Mouse (Mus musculus) mammary gland, adult 2 months (tissue): ENCODE measurements around the gene Ggnbp2. TPM values are rescaled to one million over a fixed set of nuclear protein-coding genes. Genes with fewer than 3 reads are reported as not detected.

ENCODE experiments used
- polyA plus RNA-seq: library from polyadenylated mRNA; depleted of rRNA; stranded (reverse); fragments of >200 nt; gene quantifications from 2 replicates; pipeline ENCODE4 v1.2.3, GENCODE M21; 2012; ENCODE audit warnings: low replicate concordance; rRNA removed

Ggnbp2 gene
- 13.7 and 23.7 TPM in 2 replicates for polyA plus RNA-seq

DNA sequence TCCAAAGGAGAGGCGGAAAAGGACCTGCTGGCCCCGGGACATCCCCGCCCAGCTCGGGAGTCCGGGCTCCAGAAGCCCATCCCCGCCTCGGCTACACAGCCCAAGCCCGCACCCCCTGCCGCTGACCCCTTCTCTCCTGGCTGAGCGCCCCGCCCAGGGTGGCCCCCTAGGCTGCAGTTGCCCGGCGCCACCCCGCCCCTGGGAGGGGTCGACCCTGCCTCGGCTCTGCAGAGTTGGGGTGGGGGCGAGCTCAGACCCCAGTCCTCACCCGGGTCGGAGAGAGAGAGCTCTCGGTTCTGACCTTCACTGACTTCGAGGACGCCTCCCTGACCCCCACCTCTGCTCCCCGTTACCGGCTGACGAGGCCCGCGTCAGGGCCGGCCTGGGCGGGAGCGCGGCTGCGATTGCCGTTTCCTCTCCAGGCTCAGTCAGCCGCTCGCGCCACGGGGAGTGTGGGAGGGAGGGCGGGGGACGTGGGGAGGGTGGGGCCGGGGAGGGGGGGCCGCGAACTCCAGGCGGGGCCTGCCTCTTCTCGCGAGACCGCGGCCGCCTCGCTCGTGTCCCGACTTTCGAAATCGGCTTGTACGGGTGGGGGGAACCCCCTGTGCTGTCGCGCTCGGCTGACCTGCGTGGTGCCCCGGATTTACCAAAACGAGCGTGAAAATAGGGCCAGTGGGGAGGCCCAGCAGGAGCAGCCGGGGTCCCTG is at the start of gene Ggnbp2:
Gene Ggnbp2 (minus strand): TSS at position 481 of the 707 bp plus-strand sequence.

DNA sequence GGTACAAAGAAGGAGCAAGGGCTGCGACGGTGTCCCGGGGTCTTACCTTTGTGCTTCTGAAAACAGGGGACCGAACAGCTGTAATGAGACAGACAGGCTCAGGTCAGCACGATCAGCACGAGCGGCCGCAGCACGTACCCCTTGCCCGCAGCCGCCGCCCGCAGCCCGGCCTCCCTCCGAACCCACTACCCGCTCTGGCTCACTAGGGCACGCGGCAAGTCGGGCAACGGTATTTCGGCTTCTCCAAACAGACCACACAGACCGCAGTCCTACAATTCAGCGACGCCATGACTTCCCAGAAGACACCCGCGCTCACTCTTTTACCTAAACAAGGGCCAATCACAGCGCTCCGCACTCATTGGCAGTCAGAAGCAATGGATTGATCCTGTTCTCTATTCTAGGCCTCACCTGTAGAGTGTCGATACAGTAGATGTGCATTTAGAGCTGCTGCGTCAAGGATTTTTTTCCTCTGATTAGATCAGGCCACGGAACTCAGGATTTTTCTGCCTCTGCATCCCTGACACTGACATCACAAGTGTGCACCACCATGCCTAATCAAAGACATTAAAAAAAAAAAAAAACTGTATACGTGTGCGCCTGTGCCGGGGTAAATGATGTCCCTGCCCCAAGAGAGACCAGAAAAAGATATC is 45.6 kb upstream of the Ggnbp2 start, which contains the start of gene Znhit3:
Gene Znhit3 (minus strand): TSS at position 314 of the 650 bp plus-strand sequence.

GRCm38 (mm10) chr11:84879772-84880464 is 9.3 kb upstream of the Ggnbp2 start, which contains the start of the genes Myo19 and Pigw:
Gene Myo19, plus strand, starts transcription at chr11:84880148.
Gene Pigw, minus strand, starts transcription at chr11:84880285.

DNA sequence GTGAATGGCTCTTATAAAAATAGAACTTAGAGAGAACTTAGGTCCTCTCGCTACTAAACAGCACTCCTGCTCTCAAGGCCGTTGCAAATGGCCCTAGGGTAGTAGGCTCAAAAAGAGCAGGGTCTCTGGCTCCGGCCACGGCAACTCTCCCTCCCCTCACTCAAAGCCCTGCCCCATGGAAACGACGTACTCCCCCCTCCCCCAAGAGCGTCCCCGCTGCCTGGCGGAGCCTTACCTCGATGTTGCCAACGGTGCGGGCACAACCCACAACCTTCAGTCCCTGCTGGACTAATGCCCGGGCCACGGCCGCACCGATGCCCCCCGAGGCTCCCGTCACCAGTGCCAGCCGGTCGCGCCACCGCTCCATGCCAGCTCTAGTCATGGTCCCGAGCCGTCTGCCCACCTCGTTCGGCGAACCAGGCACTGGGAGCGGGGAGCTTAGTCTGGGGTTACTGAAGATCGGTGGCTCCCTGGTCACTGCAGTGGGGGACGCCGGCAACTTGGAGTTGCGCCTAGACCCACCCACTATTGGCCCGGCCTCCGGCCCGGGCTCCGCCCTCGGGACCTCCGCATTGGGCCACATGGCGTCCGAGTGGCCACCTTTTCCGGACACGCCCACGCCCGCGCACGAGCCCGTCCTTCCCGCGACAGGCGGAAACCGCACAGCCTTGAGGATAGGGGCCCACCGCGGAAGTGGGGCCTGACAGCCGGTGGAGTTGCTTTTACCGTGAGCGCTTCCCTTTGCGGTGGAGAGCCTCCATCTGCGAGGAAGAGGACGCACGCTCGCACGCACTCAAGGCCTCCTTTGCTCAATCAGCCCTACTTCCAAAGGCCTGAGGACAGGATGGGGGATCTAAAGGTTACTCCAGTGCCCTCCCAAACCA is 41.9 kb downstream of the Ggnbp2 start, which contains the start of gene Dhrs11:
Gene Dhrs11 (minus strand): TSS at position 479 of the 884 bp plus-strand sequence.

DNA sequence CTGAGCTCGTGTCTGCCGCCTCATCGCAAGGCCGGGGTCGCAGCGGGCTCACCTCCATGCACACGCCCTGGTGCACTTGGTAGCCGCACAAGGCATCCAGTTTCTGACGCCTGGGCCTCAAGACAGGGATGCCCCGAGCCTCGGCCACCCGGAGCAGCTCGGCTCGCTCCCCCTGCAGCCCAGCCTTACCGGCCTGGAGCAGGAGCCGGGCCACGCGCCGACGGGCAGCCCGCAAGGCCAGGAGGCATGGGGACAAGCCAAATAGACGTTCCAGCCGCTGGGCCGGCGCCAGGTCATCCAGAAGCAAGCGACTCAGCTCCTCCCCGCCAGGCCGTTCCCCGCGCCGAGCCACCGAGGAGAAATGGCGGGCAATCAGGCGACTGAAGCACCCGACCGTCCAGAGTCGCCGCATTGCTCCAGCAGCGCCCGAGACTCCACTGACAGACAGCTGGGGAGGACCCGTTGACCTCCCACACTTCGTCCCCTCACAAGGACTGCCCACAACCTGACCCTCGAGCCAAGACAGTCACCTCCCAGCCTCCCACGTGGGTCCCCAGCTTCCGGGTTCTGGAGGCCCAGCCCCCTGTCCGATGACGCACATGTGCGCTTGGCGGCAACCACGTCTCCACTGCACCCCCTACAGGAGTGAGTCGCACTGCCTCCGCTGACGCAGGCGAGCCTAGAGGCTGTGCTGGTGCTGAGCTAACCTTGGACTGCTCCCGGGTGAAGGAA is 51.5 kb downstream of the Ggnbp2 start, which contains the start of gene Mrm1:
Gene Mrm1 (minus strand): TSS at position 555 of the 732 bp plus-strand sequence.

Other genes with a start within 250 kb of the Ggnbp2 start
- gene Mrm1, start 51.3 kb downstream of the Ggnbp2 start, polyA plus RNA-seq = 12.7 and 15.3 TPM in 2 replicates
- gene Dhrs11, start 41.8 kb downstream of the Ggnbp2 start, polyA plus RNA-seq = 32.8 and 44.5 TPM in 2 replicates
- gene Myo19, start 9.3 kb upstream of the Ggnbp2 start, polyA plus RNA-seq = 13.9 and 22.0 TPM in 2 replicates
- gene Pigw, start 9.5 kb upstream of the Ggnbp2 start, polyA plus RNA-seq = 1.9 and 4.5 TPM in 2 replicates
- 6.3 and 16.7 TPM in 2 replicates for gene Znhit3, start 45.5 kb upstream of the Ggnbp2 start, polyA plus RNA-seq
- gene Car4, start 87.0 kb upstream of the Ggnbp2 start, polyA plus RNA-seq = 8.7 and 19.2 TPM in 2 replicates